Mouse (Mus musculus) CH12.LX (cell line): ENCODE measurements at regions not wholly inside any gene's neighbourhood (a gene's known extent, or its start where the extent isn't known, plus 50 kb on each side); places are given as distances from the start of the nearest gene placed in this dataset.
A peak's percentile ranks its signal among the peaks of the same experiment; 100 is the strongest.

Experiments
- DNase-seq: peaks from one replicate; pipeline ENCODE4 v3.0.0-alpha.2; 2013; ENCODE audit errors: extremely low read depth
- H3K27ac ChIP-seq: 2 replicates; pipeline ENCODE4 v1.5.1; 2012; ENCODE audit warnings: low read depth, mild to moderate bottlenecking, control low read depth, moderate library complexity; ENCODE audit not compliant: insufficient read depth
- H3K27me3 ChIP-seq: replicated peaks from 2 replicates; pipeline ENCODE3; 2012; ENCODE audit warnings: inconsistent platforms
- H3K36me3 ChIP-seq, 2 experiments: replicated peaks in 1 of 2; 2 replicates each; pipeline versions ENCODE3 to v1.6.1; 2012; ENCODE audit warnings: inconsistent platforms in 1 of 2, low read length in 1 of 2, mild to moderate bottlenecking in 1 of 2, mixed read lengths in 1 of 2, moderate library complexity in 1 of 2; ENCODE audit not compliant: control insufficient read depth in 1 of 2, insufficient read depth in 1 of 2
- H3K4me1 ChIP-seq, 2 experiments: 2 replicates each; pipeline ENCODE4 v1.6.1; 2012; ENCODE audit warnings: inconsistent platforms in 1 of 2, moderate library complexity in 1 of 2; ENCODE audit not compliant: insufficient read depth in 2 of 2, control insufficient read depth in 1 of 2
- H3K4me2 ChIP-seq: 2 replicates; pipeline ENCODE4 v1.6.1; 2012; ENCODE audit warnings: low read depth, mild to moderate bottlenecking, control low read depth; ENCODE audit not compliant: poor library complexity, insufficient read depth, severe bottlenecking
- H3K4me3 ChIP-seq, 3 experiments: fragments of 150-350 bp in 1 of 3; sonication (generic) in 1 of 3; replicated peaks in 1 of 3; 2 replicates each; pipeline versions ENCODE3 to v1.5.1; 2011 to 2012; ENCODE audit warnings: low read depth in 2 of 3, low read length in 2 of 3, mild to moderate bottlenecking in 2 of 3, moderate library complexity in 2 of 3, control low read depth in 1 of 3, improper control_type of control experiment in 1 of 3, inconsistent platforms in 1 of 3, mixed read lengths in 1 of 3; ENCODE audit not compliant: poor library complexity in 1 of 3
- H3K79me2 ChIP-seq: replicated peaks from 2 replicates; pipeline ENCODE4 v1.6.1; 2012; ENCODE audit warnings: mild to moderate bottlenecking, moderate library complexity; ENCODE audit not compliant: control insufficient read depth, poor library complexity, insufficient read depth, severe bottlenecking; ENCODE audit errors: extremely low read depth
- H3K9ac ChIP-seq: 2 replicates; pipeline ENCODE4 v1.6.1; 2012; ENCODE audit warnings: low read depth, mild to moderate bottlenecking, control low read depth, moderate library complexity; ENCODE audit not compliant: insufficient read depth
- H3K9me3 ChIP-seq: replicated peaks from 2 replicates; pipeline ENCODE3; 2012; ENCODE audit warnings: low read length, inconsistent platforms, mixed read lengths
- CTCF ChIP-seq, 2 experiments: IDR thresholded peaks in 1 of 2; conservative IDR thresholded peaks in 1 of 2; 2 replicates each; pipeline ENCODE4 v1.5.1; 2011 to 2012; ENCODE audit warnings: low read depth in 2 of 2, low read length in 2 of 2, improper control_type of control experiment in 1 of 2, inconsistent platforms in 1 of 2, mild to moderate bottlenecking in 1 of 2, moderate library complexity in 1 of 2
- ETS1 ChIP-seq: conservative IDR thresholded peaks from 2 replicates; pipeline ENCODE4 v1.6.1; 2012; ENCODE audit warnings: low read depth, mild to moderate bottlenecking, inconsistent platforms, low read length, improper control_type of control experiment, moderate library complexity
- JUND ChIP-seq: conservative IDR thresholded peaks from 2 replicates; pipeline ENCODE4 v1.6.1; 2011; ENCODE audit warnings: low read depth, low read length, improper control_type of control experiment
- POLR2A ChIP-seq: IDR thresholded peaks from 2 replicates; pipeline ENCODE4 v1.6.1; 2011; ENCODE audit warnings: low read depth, mild to moderate bottlenecking, improper control_type of control experiment, low read length
- RAD21 ChIP-seq: IDR thresholded peaks from 2 replicates; pipeline ENCODE4 v1.6.1; 2011; ENCODE audit warnings: low read depth, mild to moderate bottlenecking, low read length, improper control_type of control experiment, moderate library complexity
- TBP ChIP-seq: conservative IDR thresholded peaks from 2 replicates; pipeline ENCODE4 v1.6.1; 2011; ENCODE audit warnings: low read depth, low read length, improper control_type of control experiment
- ZMIZ1 ChIP-seq: IDR thresholded peaks from 2 replicates; pipeline ENCODE4 v1.6.1; 2012; ENCODE audit warnings: low read depth, mild to moderate bottlenecking, inconsistent platforms, low read length, improper control_type of control experiment
- ZNF384 ChIP-seq: IDR thresholded peaks from 2 replicates; pipeline ENCODE4 v1.6.1; 2012; ENCODE audit warnings: low read depth, low read length, improper control_type of control experiment, inconsistent platforms
- dilution Hi-C: fragments of 300-500 bp; cut with MboI; formaldehyde crosslinking; loops from 2 replicates; pipeline ENCODE4 v1.14.3; 2020; ENCODE audit warnings: low sequenced_read_pairs; ENCODE audit not compliant: extremely low pct_unique_long_range_greater_than_20kb, extremely low pct_ligation_motif_present
- in situ Hi-C: fragments of 300-500 bp; cut with MboI; formaldehyde crosslinking; loops from 3 replicates; pipeline ENCODE4 v1.14.3; 2019; ENCODE audit warnings: low sequenced_read_pairs, low pct_ligation_motif_present, low pct_unique_long_range_greater_than_20kb, mixed read lengths

GRCm38 (mm10) chr12:82520840-82521239 is 67.3 kb upstream of the Rgs6 start:
- Histone ChIP-seq H3K4me1 (no peaks in the 10 kb centered on the region), H3K4me2 (no peak overlapping the region), H3K9ac (no peak overlapping the region), H3K27ac (no peak overlapping the region), H3K36me3 (no peaks in the 10 kb centered on the region), H3K79me2 (no peaks in the 10 kb centered on the region), H3K4me3 (no peak overlapping the region), H3K27me3 (no peaks in the 10 kb centered on the region), H3K9me3 (peaks cover 10% of the 10 kb centered on the region)
- TF ChIP-seq POLR2A, result no peak
- no peak for TF ChIP-seq ETS1
- no peak for TF ChIP-seq JUND
- TF ChIP-seq ZNF384, result no peak
- TF ChIP-seq RAD21, result peak; percentile 13
- no peak for TF ChIP-seq TBP
- peak; percentile 18 to 33; a peak in 2 of 4 replicates for TF ChIP-seq CTCF (conservative IDR thresholded peaks at IDR 0.05 in 1 of 2, IDR thresholded peaks at IDR 0.05 in 1 of 2; ENCODE audit: low read depth in 2 of 2, low read length in 2 of 2)
- in situ Hi-C loops (no loop called here), dilution Hi-C loops (no loop called here)
- DNase-seq, result peak; percentile 12

GRCm38 (mm10) chr12:82524987-82525386 is 63.1 kb upstream of the Rgs6 start:
- DNase-seq, result no peak
- no peaks in the 10 kb centered on the region for H3K79me2 ChIP-seq
- no peaks in the 10 kb centered on the region for H3K27me3 ChIP-seq
- dilution Hi-C loops (no loop called here), in situ Hi-C loops (no loop called here)
- H3K27ac ChIP-seq, result no peak overlapping the region
- H3K4me1 ChIP-seq, result no peaks in the 10 kb centered on the region
- peaks cover 3% of the 10 kb centered on the region for H3K9me3 ChIP-seq
- H3K36me3 ChIP-seq, result no peaks in the 10 kb centered on the region
- no peak overlapping the region for H3K9ac ChIP-seq
- no peak for TF ChIP-seq ZMIZ1
- TF ChIP-seq, all 38 proteins: peak for 0
- Histone ChIP-seq H3K4me3 (no peak overlapping the region), H3K4me2 (no peak overlapping the region)
